Mouse (Mus musculus) liver (tissue): ENCODE measurements around the gene Tnrc6b.
"Not testable (repeated sequence)": the region's sequence is repeated elsewhere in the genome, so short reads cannot be mapped to it uniquely, and the experiment has no call there.

Source experiments
- DNase-seq: peaks from one replicate; pipeline ENCODE4 v3.0.0-alpha.2; 2020; ENCODE audit warnings: mixed read lengths

Tnrc6b gene

GRCm38 (mm10) chr15:80702910-80703309, 8.2 kb upstream of the Tnrc6b start:
- no peak for DNase-seq

GRCm38 (mm10) chr15:80703495-80703894, 7.6 kb upstream of the Tnrc6b start:
- DNase-seq: no peak

GRCm38 (mm10) chr15:80704267-80704666, 6.8 kb upstream of the Tnrc6b start:
- DNase-seq: peak; percentile 81

- DNase-seq: peak; percentile 86
Measured at GRCm38 (mm10) chr15:80705828-80706549, 5.1 kb upstream of the Tnrc6b start.

DNA sequence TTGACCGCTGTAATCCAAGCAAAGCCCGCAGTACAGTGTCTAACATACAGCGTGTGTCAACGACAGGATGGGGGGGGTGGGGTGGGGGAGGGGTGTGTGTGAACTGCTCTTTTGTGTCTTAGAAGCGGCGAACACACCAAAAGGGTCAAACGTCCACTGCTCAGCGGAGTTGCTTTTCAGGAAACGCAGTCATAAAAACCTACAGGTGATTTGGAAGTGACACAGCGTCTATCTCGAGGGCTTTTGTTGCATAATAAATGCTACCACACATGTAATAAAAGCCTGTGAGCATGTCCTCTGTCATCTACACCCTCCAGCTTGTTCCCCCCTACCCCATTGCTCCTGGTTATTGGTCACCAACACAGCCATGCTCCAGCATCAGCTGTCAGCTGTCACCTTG, 4.5 kb upstream of the Tnrc6b start:
- peak; percentile 18 for DNase-seq

GRCm38 (mm10) chr15:80707088-80707487, 4.0 kb upstream of the Tnrc6b start:
- DNase-seq: peak; percentile 31

GRCm38 (mm10) chr15:80709593-80709992, 1.5 kb upstream of the Tnrc6b start:
- DNase-seq: no peak

DNA sequence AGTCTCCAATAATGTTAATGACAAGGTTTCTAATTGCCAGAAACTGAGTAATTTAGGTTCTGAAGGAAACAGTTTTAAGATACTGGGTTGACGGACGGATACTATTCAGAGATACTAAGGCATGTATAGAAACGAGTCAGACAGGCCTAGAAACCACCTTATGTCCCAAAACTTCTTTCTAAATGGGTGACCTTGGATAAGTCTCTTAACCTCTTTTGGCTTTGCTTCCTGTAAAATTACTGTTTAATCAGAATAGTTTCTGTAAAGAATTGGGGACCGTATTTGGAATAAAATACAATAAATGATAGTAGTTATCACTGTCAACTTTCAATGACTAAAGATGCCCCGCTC, 881 bp upstream of the Tnrc6b start:
- no peak for DNase-seq

DNA sequence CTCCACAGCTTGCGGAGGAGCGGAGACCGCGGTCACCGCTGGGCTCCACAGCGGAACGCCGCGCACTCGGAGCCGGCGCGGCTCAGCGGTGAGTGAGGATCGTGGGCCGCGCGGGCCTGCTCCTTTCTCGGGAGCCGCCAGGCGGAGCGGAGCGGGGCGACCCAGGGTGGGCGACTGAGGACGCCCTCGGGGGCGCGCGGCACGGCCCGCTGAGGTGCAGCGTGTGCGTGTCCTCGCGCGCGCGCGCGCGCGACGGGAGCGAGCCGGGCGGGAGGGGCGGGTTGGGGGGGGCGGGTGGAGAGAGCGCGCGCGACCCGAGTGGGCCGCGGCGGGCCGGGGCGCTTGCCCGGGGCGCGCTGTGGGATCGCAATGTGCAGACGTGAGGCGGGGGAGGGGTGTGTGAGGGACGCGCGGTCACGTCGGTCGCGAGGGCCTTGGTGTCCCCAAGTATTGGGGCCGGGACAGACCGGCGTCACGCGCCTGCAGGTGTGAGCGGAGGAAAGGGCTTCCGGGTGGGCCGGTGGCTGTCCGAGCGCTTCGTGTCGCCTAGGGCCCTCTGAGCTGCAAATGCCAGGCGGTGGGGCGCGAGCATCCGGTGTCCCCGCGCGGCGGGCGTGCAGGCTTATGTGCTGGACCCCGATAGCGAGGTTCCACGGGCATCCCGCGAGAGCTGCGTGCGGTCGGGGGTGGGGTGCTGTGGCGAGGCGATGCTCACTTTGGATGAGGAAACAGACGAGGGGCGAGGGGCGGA, 463 bp downstream of the Tnrc6b start:
- DNase-seq: peak; percentile 59

- DNase-seq: no peak
Measured at GRCm38 (mm10) chr15:80714299-80714698, 3.2 kb downstream of the Tnrc6b start.

DNA sequence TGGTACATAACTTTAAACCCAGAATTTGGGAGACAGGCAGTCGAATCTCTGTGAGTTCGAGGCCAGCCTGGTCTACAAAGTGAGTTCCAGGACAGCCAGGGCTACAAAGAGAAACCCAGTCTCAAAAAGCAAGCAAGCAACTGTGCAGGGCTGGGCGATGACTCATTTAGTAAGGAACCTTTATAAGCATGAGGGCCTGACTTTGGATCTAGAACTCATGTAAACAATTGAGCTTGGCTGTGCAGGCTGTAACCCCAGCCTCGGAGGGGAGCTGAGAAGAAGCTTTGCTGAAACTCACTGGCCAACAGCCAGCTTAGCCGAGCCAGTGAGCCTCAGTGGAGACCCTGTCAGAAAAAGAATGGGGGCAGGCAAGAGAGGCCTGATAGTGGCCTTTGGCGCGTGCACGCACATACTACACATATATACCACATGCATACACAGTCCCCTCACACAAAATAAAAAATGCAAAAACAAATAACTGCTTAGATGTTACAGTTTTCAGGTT, 5.6 kb downstream of the Tnrc6b start:
- no peak for DNase-seq

DNA sequence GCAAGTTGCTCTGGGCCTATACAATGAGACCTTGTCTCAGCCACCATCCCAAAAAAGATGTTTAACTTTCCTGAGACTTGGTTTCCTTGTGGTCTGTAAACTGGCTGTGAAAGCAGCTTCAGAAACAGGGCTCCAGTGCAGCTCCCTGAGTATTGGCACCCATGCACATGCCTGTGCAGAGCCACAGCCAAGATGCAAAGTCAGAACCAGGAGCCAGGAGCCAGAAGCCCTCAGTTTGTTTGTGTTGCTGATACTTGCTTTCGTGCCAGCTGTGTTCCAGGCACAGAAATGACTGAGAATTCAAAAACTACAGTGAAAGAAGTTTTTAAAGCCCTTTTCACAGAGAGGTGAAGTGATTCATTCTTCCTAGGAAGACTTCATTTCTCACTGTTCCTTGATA, 6.3 kb downstream of the Tnrc6b start:
- DNase-seq: no peak

- DNase-seq: no peak
Measured at GRCm38 (mm10) chr15:80720249-80720648, 9.1 kb downstream of the Tnrc6b start.

DNA sequence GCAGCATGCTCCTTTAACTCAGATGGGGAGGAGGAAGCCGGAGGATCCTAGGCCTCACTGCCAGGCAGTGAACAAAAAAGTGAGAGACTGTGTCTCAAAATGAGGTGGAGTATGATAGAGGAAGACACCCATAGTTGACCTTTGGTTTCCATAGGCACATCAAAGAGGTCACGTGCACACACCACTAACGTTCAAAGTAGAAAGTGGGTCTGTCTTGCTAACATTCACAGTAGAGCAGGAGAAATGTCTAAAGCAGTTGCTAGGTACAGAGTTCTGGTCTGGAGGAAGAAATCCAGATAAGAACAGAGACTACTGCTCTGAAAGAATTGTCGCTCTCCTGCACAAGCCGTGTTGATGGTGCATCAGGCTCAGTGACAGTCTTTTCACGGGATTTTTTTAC, 10.7 kb downstream of the Tnrc6b start:
- DNase-seq: no peak

DNA sequence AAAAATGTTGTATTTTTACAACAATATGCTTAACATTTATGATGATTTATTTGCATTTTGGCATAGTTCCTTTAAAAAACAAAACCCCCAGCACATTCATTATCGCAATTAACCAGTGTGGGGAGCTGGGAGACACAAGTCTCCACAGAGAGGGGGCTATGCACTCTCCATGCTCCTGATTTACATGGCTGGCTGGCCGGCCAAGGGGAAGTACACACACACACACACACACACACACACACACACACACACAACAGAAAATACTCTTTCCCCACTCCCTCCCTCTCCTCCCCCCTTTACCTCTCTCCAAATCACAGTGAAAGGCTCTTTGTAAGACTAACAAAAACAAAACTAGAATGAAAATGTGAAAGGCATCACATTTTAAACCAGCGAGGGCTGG, 11.3 kb downstream of the Tnrc6b start:
- DNase-seq: no peak

DNA sequence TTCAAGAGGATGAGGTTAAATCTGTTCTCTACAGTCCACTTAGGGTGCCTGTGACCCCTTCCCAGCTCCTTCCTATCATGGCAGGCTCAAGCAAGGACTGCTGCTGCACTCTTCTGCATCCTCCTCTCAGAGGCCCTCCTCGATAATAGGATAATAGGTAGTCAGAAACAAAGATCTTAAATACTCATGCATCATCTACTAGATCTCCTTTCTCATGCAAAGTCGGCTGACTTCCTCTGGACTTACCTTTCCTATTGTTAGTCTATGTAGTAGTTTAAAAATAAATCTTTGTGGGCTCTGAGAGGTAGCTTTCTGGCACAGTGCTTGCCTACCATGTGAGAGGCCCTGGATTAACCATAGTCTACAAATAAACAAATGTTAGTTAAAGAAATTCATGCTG, 18.4 kb downstream of the Tnrc6b start:
- no peak for DNase-seq

DNA sequence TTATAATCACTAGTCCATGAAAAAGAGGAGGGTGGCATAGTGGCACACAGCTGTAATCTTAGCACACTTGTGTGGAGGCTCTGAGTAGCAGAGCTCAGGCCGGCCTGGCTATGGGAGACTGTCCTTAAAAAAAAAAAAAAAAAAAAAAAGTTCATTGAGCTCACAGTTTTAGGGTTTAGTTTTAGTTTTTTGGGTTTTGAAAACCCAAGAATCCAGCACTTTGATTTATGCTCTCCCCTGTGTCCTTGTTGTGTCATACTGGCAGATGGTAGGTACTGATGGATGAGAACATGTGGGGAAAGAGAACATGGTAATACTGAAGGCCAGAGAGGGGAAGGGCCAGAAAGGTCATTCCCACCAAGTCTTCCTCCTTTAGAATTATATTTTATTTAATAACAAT, 19.9 kb downstream of the Tnrc6b start:
- DNase-seq: no peak

DNA sequence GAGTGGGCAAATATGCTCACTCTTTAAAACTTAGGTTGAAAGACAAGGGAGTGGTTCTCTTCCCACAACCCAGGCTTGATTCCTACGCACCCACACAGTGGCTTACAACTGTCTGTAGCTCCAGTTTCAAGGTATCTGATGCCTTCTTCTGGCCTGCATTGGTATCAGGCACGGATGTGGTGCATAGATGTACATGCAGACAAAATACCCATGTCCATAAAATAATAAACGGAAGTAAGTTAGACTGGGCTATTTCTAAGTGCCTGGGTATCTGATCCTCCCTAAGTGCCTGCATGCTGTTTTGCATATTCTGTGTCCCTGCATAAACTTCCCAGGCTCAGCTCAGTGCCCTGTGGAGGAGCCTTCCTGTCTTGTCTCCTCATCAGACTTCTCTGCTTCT, 20.4 kb downstream of the Tnrc6b start:
- no peak for DNase-seq

GRCm38 (mm10) chr15:80732266-80733030, 21.3 kb downstream of the Tnrc6b start:
- DNase-seq: no peak

- DNase-seq: no peak
Measured at GRCm38 (mm10) chr15:80735300-80735699, 24.2 kb downstream of the Tnrc6b start.

DNA sequence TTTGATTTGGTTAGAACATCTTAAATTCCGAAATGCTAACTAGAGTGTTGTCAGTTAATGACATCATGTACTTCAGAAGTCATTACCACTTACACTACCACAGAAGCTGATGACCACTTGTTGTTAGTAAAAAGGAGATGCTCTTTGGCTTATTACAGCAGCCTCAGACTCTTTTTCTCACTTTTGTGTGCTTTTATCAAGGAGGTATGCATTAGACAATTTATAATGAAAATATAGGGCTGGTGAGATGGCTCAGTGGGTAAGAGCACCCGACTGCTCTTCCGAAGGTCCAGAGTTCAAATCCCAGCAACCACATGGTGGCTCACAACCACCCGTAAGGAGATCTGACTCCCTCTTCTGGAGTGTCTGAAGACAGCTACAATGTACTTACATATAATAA, 24.6 kb downstream of the Tnrc6b start:
- DNase-seq: not testable (repeated sequence)

DNA sequence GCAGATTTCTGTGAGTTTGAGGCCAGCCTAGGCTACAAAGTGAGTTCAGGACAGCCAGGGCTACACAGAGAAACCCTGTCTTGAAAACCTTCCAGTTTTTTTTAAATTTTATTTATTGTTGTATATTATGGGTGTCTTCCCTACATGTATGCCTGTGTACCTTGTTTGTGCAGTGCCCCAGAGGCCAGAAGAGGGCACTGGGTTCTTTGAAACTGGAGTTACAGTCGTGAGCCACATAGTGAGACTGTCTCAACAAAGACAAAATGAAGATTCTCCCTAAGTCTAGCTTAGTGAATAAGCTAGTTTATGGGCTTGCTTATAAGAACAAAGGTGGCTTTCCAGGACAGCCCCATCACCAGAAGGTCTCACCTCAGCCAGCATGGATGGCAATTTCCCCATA, 25.4 kb downstream of the Tnrc6b start:
- DNase-seq: peak; percentile 35

DNA sequence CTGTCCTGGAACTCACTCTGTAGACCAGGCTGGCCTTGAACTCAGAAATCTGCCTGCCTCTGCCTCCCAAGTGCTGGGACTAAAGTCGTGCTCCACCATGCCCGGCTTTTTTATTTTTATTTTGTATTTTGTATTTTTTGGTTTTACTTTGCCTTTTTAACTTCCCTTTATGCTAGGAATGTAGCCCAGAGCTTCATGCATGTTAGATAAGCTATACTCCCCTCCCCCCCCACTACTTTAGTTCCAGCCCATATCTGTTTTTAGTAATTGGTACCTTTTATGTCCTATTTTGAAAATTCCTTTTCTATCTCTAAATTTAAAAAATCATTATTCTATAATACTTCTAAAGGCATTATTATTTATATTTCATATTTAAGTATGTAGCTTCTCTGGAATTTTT, 27.1 kb downstream of the Tnrc6b start:
- no peak for DNase-seq

DNA sequence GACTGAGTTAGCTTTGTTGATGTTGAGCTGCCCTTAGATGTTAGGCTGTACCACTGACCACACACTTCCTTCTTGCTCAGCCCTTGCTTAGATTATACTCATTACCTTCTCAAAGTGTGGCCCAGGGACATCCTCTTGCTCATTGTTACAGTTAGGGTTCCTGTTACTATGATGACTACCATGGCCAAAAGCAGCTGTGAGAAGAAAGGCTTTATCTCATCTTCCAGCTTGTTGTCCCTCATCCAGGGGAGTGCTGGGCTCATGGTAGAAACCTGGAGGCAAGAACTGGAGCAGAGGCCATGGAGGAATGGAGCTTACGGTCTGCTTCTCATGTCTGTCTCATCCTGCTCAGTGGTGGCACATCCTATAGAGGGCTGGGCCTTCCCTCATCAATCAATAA, 28.9 kb downstream of the Tnrc6b start:
- no peak for DNase-seq
